Mouse (Mus musculus): ENCODE measurements around the gene Unk. TPM values are rescaled to one million over a fixed set of nuclear protein-coding genes. Genes with fewer than 3 reads are reported as not detected.

Gene Unk
- total RNA-seq, 2 experiments from 2014 or later: 15.2 to 25.4 TPM

- ATAC-seq (replicated peaks; ENCODE audit: poor library complexity, severe bottlenecking): no peak
These were observed 29.5 kb downstream of the Unk start for GRCm38 (mm10) chr11:116059691-116060025.

DNA sequence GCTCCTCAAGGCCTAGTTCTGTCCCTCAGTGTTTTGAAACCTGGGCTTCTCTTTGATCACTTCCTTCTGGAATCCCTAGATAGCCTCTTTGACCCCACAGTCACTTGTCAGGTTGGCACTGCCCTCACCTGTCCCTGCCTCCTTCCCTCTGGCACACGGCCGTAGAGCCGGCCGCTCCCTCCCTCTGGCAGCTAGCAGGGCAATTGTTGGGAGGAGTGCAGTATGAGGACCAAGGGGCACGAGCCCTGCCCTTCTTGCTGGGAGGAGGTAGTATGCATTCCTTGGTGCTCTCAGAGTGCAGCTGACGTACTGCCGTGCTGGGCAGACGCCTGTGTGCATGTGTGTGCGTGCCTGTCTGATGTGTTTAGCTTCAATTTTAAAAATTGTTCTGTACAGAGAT is 30.5 kb downstream of the Unk start:
- ATAC-seq (replicated peaks; ENCODE audit: poor library complexity, severe bottlenecking): no peak

DNA sequence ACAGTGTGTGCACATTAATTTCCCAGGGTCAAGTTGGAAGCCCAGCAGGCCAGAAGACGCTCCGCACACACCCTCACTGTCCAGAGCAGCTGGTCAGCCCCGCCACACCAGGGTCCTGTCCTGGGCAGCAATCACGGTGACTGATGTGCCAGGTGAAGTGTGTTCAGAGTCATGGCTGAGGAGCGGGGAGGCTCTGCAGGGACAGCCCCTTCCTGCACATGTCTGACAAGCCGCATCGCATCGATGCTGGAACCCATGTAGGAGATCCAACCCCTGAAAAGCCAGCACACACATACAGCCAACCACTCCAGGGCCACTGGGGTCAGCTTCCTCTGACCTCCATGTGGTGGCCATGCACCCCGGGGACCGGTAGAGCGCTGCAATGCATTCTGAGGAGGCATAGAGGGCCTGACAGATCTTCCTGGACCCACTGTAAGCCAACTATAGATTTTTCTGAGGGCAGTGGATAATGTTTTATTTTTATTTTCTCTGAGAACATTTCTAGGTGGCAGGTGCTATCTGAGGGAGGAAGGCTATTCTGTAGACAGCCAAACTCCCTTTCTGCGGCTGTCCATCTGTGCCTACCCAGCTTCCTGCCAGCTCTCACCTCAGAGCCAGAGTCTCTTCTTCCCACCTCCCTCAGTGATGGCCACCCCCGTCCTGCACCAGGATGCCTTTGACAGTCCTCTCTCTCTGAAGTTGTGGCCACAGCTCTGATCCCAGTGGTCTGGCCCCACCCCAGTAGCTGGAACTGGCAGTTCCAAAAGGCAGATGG is 31.7 kb downstream of the Unk start:
- no peak for ATAC-seq (replicated peaks; ENCODE audit: poor library complexity, severe bottlenecking)

DNA sequence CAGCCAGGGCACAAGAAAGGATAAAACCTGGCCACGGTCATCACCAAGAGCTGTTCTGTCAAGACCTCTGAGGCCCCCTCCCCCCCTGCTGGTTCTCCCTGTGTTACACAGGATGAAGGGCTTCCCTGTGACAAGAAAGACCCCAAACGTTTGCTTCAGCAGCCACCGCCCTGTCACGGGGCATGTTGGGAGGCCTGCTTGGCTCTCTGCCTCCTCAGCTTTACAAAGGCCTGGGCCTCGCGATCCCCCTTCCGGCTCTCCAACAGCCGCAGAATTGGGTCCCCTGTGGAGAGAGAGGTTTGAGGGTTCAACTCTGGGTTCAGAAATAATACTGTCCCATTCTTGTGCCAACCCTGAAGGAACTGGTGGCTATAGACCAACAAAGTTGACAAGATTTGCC is 32.4 kb downstream of the Unk start:
- ATAC-seq (replicated peaks; ENCODE audit: poor library complexity, severe bottlenecking): no peak

DNA sequence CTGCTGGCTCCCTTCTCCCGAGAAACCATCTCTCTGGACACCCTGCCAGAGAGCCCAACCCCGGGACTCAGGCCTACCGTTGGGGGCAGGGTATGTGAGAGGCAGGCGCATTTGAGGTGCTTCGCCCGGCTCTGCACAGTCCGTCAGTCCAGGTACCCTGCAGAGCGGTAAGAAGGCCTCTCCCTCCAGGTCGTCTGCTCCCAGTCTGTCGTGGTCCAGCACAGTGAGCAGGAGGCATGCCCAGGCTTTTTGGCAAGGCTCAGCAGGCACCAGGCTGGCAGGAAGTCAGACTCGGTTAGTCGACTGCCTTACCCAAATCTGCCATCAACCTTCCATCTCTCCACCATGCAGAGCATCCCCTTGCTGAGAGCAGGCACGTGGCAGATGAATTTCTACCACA is 33.4 kb downstream of the Unk start:
- no peak for ATAC-seq (replicated peaks; ENCODE audit: poor library complexity, severe bottlenecking)

DNA sequence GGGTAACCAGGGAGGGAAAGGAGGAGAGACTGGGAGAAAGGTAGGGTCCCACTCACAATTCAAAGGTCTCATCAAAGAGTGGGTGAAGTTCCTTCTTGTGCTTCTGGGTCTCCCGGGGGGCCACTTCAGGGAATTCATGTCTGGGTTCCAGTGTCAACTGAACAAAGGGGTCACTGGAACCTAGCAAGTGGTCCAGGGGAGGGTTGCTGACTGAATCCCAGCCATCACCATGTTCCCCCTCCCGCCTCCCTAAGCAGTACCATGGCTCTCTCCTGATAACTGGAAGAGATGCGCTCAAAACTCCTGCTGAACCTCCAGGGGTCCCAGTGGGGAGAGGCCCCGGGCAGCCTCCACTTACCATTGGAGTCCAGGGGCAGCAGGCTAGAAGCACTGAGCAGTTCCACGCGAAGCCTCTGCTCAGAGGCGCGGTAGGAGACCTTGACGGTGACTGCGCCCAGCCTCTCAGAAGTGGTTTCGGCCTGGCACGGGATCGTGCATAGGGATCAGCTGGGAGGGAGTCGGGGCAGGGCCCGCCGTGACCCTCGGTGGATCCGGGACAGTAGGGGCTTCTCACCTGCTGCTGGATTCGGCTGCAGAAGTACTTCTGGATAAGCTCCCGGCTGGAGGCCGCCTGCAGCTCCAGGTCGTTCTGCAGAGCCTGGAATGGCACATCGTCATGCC is 34.2 kb downstream of the Unk start:
- ATAC-seq (replicated peaks; ENCODE audit: poor library complexity, severe bottlenecking): no peak

DNA sequence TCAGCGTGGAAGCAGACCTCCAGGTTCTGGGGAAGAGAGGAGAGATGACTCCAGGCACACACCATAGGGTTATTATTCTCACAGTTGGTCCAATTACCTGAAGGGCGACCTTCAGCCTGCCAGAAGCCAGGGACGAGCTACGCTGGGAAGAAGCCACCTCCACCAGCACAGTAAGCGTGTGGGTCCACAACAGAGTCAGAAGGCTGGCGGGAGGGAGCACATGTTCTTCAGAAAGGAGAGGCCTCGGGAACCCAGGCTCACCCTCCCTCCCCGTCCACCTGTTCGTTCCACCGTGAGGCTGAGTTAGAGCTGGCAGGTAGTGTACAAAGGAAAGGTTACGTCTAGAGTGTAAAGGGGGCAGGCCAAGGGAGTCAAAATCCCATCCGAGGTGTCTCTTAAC is 35.2 kb downstream of the Unk start:
- no peak for ATAC-seq (replicated peaks; ENCODE audit: poor library complexity, severe bottlenecking)

DNA sequence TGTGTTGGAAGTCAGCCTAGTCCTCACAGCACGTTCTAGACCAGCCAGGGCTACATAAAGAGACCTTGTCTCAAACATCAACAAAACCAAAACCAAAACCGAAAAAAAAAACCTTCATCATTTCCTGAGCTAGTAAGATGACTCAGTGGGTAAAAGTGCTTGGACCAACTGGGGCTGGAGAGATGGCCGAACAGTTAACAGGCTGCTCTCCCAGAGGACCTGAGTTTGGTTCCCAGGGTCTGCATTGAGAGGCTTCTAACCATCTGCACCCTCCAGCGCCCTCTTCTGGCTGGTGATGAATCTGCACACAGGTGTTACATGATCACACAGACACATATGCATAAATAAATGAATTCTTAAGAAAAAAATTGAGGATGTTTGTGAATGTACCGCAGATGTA is 41.4 kb downstream of the Unk start:
- peak; percentile 34 for ATAC-seq (replicated peaks; ENCODE audit: poor library complexity, severe bottlenecking)

DNA sequence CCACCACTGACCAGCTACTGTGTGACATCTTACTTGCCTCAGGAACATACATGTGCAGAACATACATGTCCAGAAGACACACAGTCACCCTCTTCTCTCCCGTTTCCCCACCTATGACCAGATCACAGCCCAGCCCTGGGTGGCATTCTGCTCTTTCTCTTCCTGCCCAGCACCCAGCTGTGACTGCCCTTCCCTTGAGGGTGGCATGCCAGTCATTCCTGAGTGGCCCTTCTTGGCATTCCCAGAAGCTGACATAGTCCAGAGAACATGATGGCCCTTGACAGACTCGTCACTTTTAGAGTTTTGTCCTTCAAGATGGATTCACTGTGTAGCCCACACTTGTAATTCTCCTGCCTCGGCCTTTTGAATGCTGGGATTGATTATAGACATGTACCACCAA is 42.5 kb downstream of the Unk start:
- no peak for ATAC-seq (replicated peaks; ENCODE audit: poor library complexity, severe bottlenecking)

DNA sequence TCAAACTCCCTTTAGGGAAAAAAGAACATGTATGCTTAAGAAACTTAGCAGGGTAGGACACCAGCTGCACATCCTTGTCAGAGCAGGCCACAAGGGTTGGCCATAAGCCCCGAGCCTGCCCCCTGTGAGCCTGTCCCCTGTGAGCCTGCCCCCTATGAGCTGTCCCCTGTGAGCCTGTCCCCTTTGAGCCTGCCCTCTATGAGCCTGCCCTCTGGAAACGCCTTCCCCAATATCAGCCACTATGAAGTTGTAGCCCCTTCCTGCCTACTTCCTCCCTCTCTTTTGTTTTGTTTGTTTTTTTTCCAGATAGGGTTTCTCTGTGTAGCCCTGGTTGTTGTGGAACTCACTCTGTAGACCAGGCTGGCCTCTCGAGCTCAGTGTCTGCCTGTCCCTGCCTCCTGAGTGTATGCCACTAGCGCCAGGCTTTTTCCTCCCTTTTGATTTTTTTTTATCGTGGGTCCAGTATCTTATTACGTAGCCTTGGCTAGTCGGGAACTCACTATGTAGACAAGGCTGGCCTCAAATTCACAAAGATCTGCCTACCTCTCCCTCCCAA is 44.4 kb downstream of the Unk start:
- ATAC-seq (replicated peaks; ENCODE audit: poor library complexity, severe bottlenecking): no peak

DNA sequence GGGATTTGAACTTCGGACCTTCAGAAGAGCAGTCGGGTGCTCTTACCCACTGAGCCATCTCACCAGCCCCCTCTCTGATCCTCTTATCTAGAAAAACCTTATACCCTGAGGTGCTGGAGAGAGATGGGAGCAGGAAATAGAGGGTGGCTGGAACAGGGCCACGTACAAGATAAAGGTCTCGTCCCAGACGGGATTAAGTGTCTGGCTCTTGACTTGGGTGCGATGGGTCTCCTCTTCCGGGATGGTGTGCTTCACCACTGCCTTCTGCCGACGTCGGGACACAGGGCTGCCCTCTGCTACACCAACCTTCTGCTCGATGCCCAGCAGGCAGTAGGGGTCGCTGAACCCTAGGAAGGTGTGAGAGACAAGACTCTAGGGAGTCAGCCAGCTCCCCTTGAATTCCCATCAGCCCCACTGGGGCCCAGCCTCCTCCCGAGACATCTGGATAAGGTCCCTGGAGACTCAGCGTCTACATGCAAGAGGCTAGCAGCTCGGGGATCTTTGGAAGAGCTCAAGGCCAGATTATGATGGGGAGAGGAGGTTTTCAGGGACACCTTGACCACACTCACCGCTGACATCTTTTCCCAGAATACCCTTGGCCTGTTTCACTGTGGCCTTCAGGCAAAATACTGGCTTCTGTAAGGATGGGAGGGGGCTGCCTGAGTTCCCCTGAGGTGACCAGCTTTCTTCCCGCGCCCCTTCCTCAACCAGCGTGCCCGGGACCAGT is 45.6 kb downstream of the Unk start:
- no peak for ATAC-seq (replicated peaks; ENCODE audit: poor library complexity, severe bottlenecking)

DNA sequence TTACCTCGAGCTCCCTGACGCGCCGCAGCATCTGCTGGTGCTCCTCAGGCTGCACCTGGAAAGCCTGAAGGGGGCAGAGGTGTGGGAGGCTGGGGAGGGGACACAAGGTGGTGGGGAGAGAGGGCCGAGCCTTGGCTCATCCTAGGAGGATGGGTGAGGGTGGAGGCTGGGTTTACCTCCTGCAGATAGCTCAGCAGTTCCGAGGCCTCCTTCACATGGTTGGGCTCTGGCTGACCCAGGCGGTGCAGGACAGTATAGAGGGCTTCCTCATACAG is 46.1 kb downstream of the Unk start:
- ATAC-seq (replicated peaks; ENCODE audit: poor library complexity, severe bottlenecking): no peak

DNA sequence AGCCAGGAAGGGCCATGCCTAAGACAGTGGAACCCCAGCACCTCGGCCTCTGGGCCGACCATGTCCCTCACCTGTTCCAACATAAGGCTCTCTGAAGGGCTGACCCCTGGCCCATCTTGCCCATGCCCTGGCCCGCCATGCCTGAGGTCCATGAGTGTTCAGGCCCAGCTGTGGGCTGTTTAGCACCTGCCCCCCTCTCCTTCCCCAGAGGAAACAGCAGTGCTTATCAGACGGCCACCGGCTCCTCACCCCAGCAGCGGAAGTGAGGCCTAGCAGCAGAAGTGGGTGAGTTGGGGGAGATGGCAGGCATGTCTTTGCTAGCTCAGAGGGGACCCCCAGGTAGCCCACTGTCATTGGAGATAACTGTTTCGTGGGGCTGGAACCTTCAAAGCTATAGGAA is 46.7 kb downstream of the Unk start:
- 0 out of 2 replicates have a peak, but pooled peaks have one; percentile 9 for ATAC-seq (replicated peaks; ENCODE audit: poor library complexity, severe bottlenecking)

DNA sequence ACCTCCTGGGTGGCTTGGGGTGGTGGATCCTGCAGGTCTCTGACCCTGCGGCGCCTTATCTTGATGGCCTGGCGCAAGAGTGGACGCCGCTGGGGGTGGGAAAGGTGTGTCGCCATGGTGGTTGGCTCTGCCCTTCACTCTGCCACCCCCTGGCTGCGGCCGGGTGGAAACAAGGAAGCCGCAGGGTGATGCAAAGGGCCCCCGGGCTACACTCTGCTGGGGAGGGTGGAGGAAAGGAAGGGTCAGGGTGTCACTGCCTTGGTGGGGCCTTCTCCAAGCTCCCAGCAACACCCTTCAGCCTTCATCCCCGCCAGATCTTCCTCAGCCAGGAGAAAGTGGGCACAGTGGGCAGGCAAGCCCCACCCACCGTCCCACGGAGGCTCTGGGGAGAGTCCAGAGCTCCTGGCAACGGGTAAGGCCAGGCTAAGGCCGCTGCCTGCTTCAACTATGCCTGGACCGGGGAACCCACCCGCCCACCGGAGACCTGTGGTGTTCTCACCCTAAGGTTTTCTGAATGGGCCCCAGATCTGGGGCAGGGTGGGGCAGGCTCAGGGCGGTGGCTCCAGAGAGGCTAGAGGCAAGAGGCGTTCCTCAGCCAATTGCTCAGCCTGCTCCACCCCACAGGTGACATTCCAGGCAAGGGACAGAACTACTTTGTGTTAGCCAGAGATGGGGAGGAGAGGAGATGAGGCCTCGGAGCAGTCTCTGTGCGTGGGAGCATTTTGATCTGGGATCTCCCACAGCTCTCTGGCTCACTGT is 47.5 kb downstream of the Unk start, which contains the start of gene Unc13d:
Gene Unc13d (minus strand): TSS at position 516 of the 759 bp plus-strand sequence.
- ATAC-seq (replicated peaks; ENCODE audit: poor library complexity, severe bottlenecking): peak; percentile 77

DNA sequence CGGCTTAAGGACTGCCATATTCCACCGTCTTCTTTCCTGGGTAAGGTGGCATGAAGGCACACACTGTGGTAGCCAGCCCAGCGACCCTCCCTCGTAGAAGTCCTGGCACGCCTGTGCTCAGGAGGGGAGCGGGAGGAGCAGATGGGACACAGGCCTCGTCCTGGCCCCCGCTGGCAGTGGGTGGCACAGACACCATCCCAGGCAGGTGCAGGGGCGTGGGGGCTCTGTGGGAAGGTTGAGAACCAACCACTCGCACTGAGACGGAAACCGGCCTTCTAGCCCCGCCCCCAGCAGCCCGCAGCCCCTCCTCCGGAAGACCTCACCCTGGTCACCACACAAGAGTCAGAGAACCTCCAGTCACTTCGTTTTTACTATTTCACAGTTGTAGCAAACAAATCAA is 48.1 kb downstream of the Unk start:
- ATAC-seq (replicated peaks; ENCODE audit: poor library complexity, severe bottlenecking): peak; percentile 60

DNA sequence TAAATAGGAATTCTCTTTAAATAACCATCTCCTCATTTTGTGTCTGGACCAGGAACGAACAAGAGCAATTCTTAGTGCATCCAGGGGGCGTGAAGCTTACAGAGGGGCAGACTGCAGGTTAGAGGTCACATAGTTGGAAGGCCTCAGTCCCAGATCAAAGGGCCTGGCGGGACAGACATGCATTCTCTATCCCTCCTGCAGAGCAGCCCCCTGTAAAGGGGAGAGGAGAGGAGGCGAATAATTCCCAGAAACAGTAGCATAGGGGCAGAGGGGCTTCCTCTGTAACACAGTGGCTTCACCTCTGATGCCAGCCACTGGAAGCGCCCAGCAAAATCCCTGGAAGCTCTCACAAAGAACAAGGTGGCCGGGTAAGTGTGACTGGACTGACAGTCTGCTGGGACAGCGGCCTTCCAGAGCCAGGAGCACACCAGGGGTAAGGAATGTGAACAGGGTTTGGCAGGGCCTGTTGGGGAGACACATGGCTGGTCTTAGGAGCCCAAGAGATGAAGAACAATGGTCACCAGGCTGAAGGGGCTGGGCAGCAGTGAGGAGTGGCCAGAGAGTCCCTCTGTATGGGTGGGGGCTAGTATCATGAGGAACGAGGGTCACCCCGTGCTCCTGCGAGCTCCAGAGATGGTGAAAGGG is 48.7 kb downstream of the Unk start:
- ATAC-seq (replicated peaks; ENCODE audit: poor library complexity, severe bottlenecking): no peak

- no peak for ATAC-seq (replicated peaks; ENCODE audit: poor library complexity, severe bottlenecking)
These were observed 49.4 kb downstream of the Unk start for GRCm38 (mm10) chr11:116079511-116079910.

- ATAC-seq (replicated peaks; ENCODE audit: poor library complexity, severe bottlenecking): no peak
These were observed 51.0 kb downstream of the Unk start for GRCm38 (mm10) chr11:116081081-116081480.

DNA sequence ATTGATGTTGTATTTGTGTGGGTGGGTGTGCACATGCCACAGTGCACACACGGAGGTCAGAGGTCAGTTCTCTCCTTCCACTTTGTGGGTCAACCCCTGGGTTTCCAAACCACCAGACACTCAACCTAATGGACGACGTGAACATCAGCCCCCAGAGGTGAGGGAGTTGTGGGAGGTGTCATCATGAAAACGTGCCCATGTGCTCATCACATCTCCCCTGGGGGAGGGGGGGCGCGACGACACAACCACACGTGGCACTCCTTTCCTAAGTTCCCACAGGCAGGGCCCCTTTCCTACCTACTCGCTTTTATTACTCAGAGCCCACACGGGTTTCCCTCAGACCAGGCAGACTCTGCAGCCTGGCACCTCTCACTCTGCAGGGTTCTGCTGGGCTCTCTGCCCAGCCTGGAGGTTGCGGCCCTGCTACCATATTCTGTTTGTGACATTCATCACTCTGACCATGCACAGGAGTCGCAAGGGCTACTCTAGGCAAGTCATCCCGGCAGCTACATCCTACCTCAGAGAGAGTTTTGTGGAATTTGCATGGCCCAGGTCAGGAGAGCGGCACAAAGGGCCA is 53.1 kb downstream of the Unk start:
- ATAC-seq (replicated peaks; ENCODE audit: poor library complexity, severe bottlenecking): no peak

GRCm38 (mm10) chr11:116084166-116084565 is 54.0 kb downstream of the Unk start:
- no peak for ATAC-seq (replicated peaks; ENCODE audit: poor library complexity, severe bottlenecking)

Measured in granulocyte monocyte progenitor cell, adult 5-6 weeks (primary cell).